Comparison of ENCODE assay signal across 8 mouse cellular contexts in the genomic region with DNA sequence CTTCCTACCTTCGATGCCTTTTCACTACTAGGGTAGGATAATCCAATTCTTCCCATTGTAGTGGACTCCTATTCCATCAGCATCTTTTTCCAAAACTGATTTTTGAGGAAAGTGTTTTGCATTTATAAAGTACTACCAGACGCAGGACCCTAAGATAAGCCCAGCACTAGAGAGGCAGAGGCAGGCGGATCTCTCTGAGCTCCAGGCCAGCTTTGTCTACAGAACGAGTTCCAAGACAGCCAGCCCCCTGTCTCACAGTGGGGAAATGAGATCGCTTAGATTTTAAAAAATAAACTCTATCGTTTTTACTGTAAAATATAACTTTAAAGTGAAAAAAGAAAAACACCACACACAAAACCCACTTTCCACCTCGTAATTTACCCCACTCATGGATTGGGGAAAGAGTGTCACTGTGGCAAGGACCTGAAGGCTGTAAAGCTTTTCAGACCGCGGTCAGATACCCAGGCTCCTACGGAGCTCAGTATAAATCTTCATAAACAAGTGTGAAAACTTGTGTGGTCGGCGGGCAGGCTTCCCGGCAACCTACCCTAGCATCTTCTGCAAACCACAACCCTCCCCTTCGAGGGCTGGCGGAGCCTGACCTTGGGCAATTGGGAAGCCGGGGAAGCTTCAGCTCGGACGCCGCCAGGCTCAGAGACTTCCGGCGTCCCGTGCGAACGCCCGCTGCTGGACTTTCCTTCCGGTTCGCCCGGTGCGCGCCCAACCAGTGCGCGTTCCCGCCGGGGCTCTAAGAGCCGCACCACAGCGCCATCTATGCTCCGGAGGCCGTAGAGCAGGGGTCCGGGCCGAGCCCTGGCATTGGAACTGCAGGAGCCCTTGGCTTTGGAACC. TPM values are rescaled to one million over a fixed set of nuclear protein-coding genes. Genes with fewer than 3 reads are reported as not detected.
A peak's percentile ranks its signal among the peaks of the same experiment; 100 is the strongest.
DNase-seq lines count a peak whose midpoint lies in the region; ATAC-seq lines count a peak whose summit lies in the region.

TSS of gene Smim8 (minus strand) at position 747 of the 851 bp plus-strand sequence.

- no peaks in the 10 kb centered on the region for H3K27me3 ChIP-seq in embryonic facial prominence, embryonic 14.5 days (replicated peaks; ENCODE audit: control insufficient read depth, insufficient read depth, low read length)
- H3K27me3 ChIP-seq in kidney, embryonic 14.5 days (ENCODE audit: control insufficient read depth, insufficient read depth, low read length): no peaks in the 10 kb centered on the region
- no peaks in the 10 kb centered on the region for H3K27me3 ChIP-seq in limb, embryonic 15.5 days

- peak within 1 kb of the TSS; percentile 78; the same call in 1 of the 2 replicates for H3K27ac ChIP-seq in embryonic facial prominence, embryonic 14.5 days (replicated peaks; ENCODE audit: low read depth, low read length)
- H3K27ac ChIP-seq in kidney, embryonic 14.5 days (ENCODE audit: low read depth, low read length): peak within 1 kb of the TSS; percentile 30; the same call in 1 of the 2 replicates
- peak within 1 kb of the TSS; percentile 72; the same call in 1 of the 2 replicates for H3K27ac ChIP-seq in limb, embryonic 15.5 days

- DNase-seq in 3T3-L1 (ENCODE audit: low read depth, low spot score): peak; percentile 83
- peak; percentile 84 to 88 for DNase-seq in adrenal gland, postnatal 4 days (ENCODE audit: low spot score in 2 of 2)
- DNase-seq in embryonic facial prominence, embryonic 14.5 days (ENCODE audit: low spot score): peak; percentile 95
- DNase-seq in heart, adult 9 months (ENCODE audit: low spot score in 2 of 2): peak; percentile 89 to 91
- peak; percentile 72 to 86 for DNase-seq in monocyte, adult 2 months (ENCODE audit: low read depth in 1 of 2, low spot score in 2 of 2)
- peak; percentile 82 to 83 for DNase-seq in spleen, postnatal 36 days (ENCODE audit: low spot score in 2 of 2)

- WGBS in embryonic facial prominence, embryonic 14.5 days: 6% methylated on average over 34 of the region's 40 CpGs
- WGBS in kidney, embryonic 14.5 days: 7% methylated on average over 40 of the region's 40 CpGs
- WGBS in limb, embryonic 15.5 days: 5% methylated on average over 40 of the region's 40 CpGs

- 0 out of 2 replicates have a peak, but pooled peaks cover 3% of the 10 kb centered on the region for H3K4me1 ChIP-seq in embryonic facial prominence, embryonic 14.5 days (ENCODE audit: control insufficient read depth, insufficient read depth, low read length)
- H3K4me1 ChIP-seq in kidney, embryonic 14.5 days (ENCODE audit: control insufficient read depth, insufficient read depth, low read length): no peaks in the 10 kb centered on the region
- no peaks in the 10 kb centered on the region for H3K4me1 ChIP-seq in limb, embryonic 15.5 days

- H3K4me3 ChIP-seq in embryonic facial prominence, embryonic 14.5 days (ENCODE audit: low read depth, low read length): peak within 1 kb of the TSS; percentile 70
- peak within 1 kb of the TSS; percentile 61 for H3K4me3 ChIP-seq in kidney, embryonic 14.5 days (ENCODE audit: low read length)
- H3K4me3 ChIP-seq in limb, embryonic 15.5 days: peak within 1 kb of the TSS; percentile 59

- H3K4me2 ChIP-seq in embryonic facial prominence, embryonic 14.5 days (ENCODE audit: low read depth, low read length): peak within 1 kb of the TSS; percentile 76
- peak within 1 kb of the TSS; percentile 54 for H3K4me2 ChIP-seq in kidney, embryonic 14.5 days (replicated peaks; ENCODE audit: low read depth, low read length)
- peak within 1 kb of the TSS; percentile 59 for H3K4me2 ChIP-seq in limb, embryonic 15.5 days

- peak within 1 kb of the TSS; percentile 83 for H3K9ac ChIP-seq in embryonic facial prominence, embryonic 14.5 days (ENCODE audit: low read depth, low read length)
- H3K9ac ChIP-seq in kidney, embryonic 14.5 days (ENCODE audit: low read depth, low read length): peak within 1 kb of the TSS; percentile 66
- H3K9ac ChIP-seq in limb, embryonic 15.5 days: peak within 1 kb of the TSS; percentile 47

- H3K36me3 ChIP-seq in embryonic facial prominence, embryonic 14.5 days (ENCODE audit: control insufficient read depth, insufficient read depth, low read length): no peaks in the 10 kb centered on the region
- no peaks in the 10 kb centered on the region for H3K36me3 ChIP-seq in kidney, embryonic 14.5 days (ENCODE audit: control insufficient read depth, insufficient read depth, low read length)
- no peaks in the 10 kb centered on the region for H3K36me3 ChIP-seq in limb, embryonic 15.5 days

- H3K9me3 ChIP-seq in embryonic facial prominence, embryonic 14.5 days (ENCODE audit: control insufficient read depth, low read length): no peaks in the 10 kb centered on the region
- H3K9me3 ChIP-seq in kidney, embryonic 14.5 days (ENCODE audit: control insufficient read depth, low read length): no peaks in the 10 kb centered on the region
- H3K9me3 ChIP-seq in limb, embryonic 15.5 days: no peaks in the 10 kb centered on the region

- peak; percentile 95 for ATAC-seq in embryonic facial prominence, embryonic 14.5 days (ENCODE audit: low read depth)
- ATAC-seq in kidney, embryonic 14.5 days (ENCODE audit: low FRiP score, low TSS enrichment): peak; percentile 96
- ATAC-seq in limb, embryonic 15.5 days (ENCODE audit: insufficient number of reproducible peaks, low FRiP score, low TSS enrichment, low read depth): peak; percentile 87

RNA-seq across cellular contexts. Expression of gene Smim8, which starts in this region (rescaled TPM):
- 10 to 100 TPM; 18.3 to 24.7 TPM for total RNA-seq in adrenal gland, postnatal 4 days (2021)
- polyA plus RNA-seq in embryonic facial prominence, embryonic 14.5 days (2014; fragmentation: Nextera tagmentation; extraction: Ambion mirVana): 47.3 and 52.7 TPM in 2 replicates
- polyA plus RNA-seq in kidney, embryonic 14.5 days (2014; fragmentation: Nextera tagmentation; extraction: Ambion mirVana): 48.7 and 67.9 TPM in 2 replicates
- polyA plus RNA-seq in limb, embryonic 15.5 days (2015; fragmentation: Nextera tagmentation; extraction: Ambion mirVana): 40.7 and 41.1 TPM in 2 replicates

Comparison
In these comparisons a context has a peak if more than half of its experiments do, and no peak if none do; other contexts are left out.
1. Peak in every context shown above with its lines: DNase-seq, ATAC-seq, H3K4me3 ChIP-seq and H3K27ac ChIP-seq.